Mouse (Mus musculus): Measurements from ENCODE around the gene Keap1. TPM values are rescaled to one million over a fixed set of nuclear protein-coding genes. Genes with fewer than 3 reads are reported as not detected.

The Keap1 gene
- polyA plus RNA-seq, 1 experiment from 2014 or later, result 68.2 TPM

DNA sequence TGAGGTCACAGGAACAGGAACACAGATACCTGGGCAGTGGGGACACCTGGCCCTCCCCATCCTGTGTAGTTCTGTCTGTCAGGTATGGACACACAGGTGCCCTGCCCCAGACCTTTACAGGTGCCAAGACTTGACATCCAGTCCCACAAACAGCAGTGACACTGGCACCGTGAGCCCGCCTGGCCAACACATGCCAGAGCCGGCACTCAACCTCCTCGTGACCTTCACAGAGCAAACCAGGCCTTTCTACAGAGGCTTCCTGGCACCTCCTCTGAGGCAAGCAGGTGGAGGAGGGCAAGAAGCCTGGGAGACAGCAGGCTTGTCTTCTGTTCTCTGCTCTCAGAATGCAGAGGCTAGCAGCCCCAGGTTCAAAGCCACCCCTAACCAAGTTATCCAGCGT lies 53.7 kb downstream of the Keap1 start:
- WGBS, result 94% methylated on average over 5 of the region's 5 CpGs
- Histone ChIP-seq H3K27ac (replicated peaks) (no peak overlapping the region), H3K9me3 (no peaks in the 10 kb centered on the region), H3K27me3 (peaks cover 35% of the 10 kb centered on the region), H3K9ac (no peak overlapping the region), H3K4me2 (no peak overlapping the region), H3K4me3 (no peak overlapping the region), H3K36me3 (no peaks in the 10 kb centered on the region), H3K4me1 (replicated peaks) (0 out of 2 replicates have a peak, but pooled peaks cover 12% of the 10 kb centered on the region)
- ATAC-seq (ENCODE audit: low FRiP score, low read depth), result no peak

DNA sequence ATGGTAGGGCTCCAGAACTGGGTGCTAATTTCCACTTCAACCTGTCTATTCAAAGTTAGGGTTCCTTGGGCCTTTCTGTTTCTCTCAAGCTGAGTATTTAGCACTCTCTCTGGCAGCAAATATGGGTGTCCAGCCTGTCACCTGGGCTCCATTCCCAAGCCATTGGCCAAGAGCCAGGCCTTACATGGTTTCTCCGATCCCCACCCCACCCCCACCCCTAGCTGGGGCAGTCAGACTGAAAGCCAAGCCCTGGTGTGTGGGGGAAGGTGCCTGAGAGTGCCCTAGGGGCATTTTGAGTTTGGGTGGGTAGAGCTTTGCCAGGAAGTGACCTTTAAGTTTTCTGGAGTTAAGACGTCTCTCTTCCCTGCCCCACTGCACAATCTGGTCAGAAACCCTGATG lies 54.4 kb downstream of the Keap1 start:
- Histone ChIP-seq H3K4me3 (no peak overlapping the region), H3K36me3 (no peaks in the 10 kb centered on the region), H3K9me3 (no peaks in the 10 kb centered on the region), H3K27ac (replicated peaks) (no peak overlapping the region), H3K4me1 (replicated peaks) (0 out of 2 replicates have a peak, but pooled peaks cover 12% of the 10 kb centered on the region), H3K9ac (no peak overlapping the region), H3K4me2 (no peak overlapping the region), H3K27me3 (peaks cover 35% of the 10 kb centered on the region)
- WGBS, result 40% methylated on average over 2 of the region's 2 CpGs
- ATAC-seq (ENCODE audit: low FRiP score, low read depth), result no peak

DNA sequence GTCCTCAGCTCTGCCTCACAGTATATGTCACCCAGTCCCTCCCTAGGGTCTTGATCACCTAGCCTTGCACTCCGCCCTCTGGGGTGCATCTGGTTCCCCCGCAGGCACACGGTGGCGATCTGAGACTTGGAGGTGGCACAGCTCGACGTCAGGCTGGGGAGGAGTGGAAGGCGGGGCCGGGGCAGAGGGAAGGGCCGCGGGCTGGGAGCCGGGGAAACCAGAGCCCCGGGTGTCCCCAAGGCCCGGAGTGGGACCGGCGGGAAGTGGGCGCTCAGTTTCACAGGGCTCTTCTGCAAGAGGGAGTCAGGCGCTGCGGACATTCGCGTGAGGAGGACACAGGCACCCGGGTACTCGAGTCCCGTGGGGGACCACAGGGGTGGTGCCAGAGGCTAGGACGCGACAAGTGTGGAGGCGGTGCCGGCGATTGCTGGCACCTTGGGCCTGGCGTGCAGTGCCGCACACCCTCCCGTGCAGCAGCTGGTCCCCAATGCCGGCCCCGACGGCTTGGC lies 55.2 kb downstream of the Keap1 start:
- no peak overlapping the region for H3K9ac ChIP-seq
- peak overlapping the region; percentile 48 for H3K4me2 ChIP-seq
- peak overlapping the region; percentile 16 for H3K4me3 ChIP-seq
- no peaks in the 10 kb centered on the region for H3K36me3 ChIP-seq
- no peaks in the 10 kb centered on the region for H3K9me3 ChIP-seq
- no peak overlapping the region for H3K27ac ChIP-seq (replicated peaks)
- WGBS, result 6% methylated on average over 34 of the region's 34 CpGs
- peaks cover 35% of the 10 kb centered on the region for H3K27me3 ChIP-seq
- ATAC-seq (ENCODE audit: low FRiP score, low read depth), result peak; percentile 4; the same call in 1 of the 2 replicates
- 0 out of 2 replicates have a peak, but pooled peaks cover 12% of the 10 kb centered on the region for H3K4me1 ChIP-seq (replicated peaks)

DNA sequence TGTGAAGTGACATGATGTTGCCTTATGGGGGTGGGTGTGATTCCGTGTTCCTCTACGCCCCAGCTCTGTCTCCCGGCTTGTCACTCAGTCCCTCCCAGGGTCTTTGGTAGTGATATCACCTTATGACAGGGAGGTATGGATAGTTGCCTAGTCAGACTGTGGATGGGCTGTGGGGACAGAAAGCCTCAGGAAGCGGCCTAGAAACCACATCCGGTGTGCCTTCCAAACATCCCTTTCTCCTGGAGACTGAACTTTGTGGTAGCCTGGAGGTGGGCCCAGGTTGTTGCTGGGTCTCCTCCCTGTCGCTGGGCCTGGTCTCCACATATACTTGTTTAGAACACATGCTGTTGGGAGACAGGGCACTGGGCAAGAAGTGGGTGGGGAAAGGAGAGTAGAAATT lies 55.7 kb downstream of the Keap1 start:
- no peak overlapping the region for H3K9ac ChIP-seq
- ATAC-seq (ENCODE audit: low FRiP score, low read depth), result no peak
- H3K4me3 ChIP-seq, result no peak overlapping the region
- WGBS, result 83% methylated on average over 6 of the region's 6 CpGs
- H3K4me1 ChIP-seq (replicated peaks), result 0 out of 2 replicates have a peak, but pooled peaks cover 12% of the 10 kb centered on the region
- H3K36me3 ChIP-seq, result no peaks in the 10 kb centered on the region
- no peaks in the 10 kb centered on the region for H3K9me3 ChIP-seq
- H3K4me2 ChIP-seq, result no peak overlapping the region
- H3K27me3 ChIP-seq, result peaks cover 35% of the 10 kb centered on the region
- H3K27ac ChIP-seq (replicated peaks), result no peak overlapping the region

DNA sequence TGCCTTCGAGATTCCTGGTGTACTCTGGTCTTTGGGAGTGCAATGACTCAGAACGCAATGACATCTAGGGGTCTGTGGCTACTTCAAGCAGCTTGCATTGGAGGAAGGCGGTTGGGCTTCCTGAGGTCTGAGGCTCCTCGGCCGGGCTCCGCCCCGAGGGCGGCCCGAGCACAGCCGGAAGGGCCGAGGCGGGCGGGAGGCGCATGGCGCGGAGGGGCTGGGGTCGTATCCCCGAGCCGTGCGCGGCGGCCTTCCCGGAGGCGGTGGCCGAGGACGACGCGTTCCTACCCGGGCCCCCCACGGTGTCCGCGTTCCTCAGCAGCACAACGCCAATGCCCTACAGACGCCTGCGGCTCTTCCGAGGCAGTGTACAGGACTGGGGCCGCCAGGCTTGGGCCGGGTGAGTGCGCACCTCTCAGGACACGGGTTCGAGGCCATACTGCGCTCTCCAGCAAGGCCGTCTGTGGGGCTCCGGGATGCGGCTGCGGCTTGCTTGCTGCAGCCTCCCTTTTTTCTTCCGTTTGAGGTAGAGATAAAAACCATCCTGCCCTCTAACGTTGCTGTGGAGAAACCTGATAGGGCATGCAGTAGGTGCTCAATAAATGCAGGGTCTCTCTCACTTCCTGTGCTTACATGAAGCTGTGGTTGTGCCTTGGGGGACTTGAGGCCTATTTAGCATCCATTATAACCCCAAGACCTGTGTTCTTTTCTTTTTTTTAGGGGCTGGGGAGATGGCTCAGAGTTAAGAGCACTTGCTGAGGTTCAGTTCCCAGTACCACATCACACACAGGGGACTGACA lies 57.5 kb downstream of the Keap1 start:
- peak overlapping the region; percentile 17; the same call in 1 of the 2 replicates for H3K4me3 ChIP-seq
- no peaks in the 10 kb centered on the region for H3K36me3 ChIP-seq
- H3K9me3 ChIP-seq, result no peaks in the 10 kb centered on the region
- no peak overlapping the region for H3K27ac ChIP-seq (replicated peaks)
- H3K4me2 ChIP-seq, result peak overlapping the region; percentile 42
- H3K27me3 ChIP-seq, result peaks cover 35% of the 10 kb centered on the region
- no peak for ATAC-seq (ENCODE audit: low FRiP score, low read depth)
- H3K9ac ChIP-seq, result no peak overlapping the region
- 0 out of 2 replicates have a peak, but pooled peaks cover 12% of the 10 kb centered on the region for H3K4me1 ChIP-seq (replicated peaks)
- 10% methylated on average over 41 of the region's 48 CpGs for WGBS

DNA sequence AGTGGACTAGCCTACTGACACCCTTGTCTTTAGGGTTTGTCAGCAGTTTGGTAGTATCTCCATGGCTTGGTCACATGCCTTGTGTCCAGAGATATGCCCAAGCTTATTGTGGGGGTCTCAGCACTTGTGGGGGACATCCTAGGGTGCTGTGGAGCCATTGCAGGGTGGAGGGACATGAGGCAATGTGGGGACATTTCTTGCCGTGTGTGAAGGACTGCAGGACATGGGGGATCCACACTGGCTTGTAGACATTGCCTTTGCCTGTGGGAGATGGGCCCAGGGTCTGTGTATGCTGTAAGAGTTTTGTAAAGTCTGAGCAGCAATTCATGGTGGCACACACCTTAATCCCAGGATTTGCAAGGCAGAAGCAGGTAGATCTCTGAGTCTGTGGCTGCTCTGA lies 58.3 kb downstream of the Keap1 start:
- WGBS, result 76% methylated on average over 1 of the region's 1 CpGs
- H3K9me3 ChIP-seq, result no peaks in the 10 kb centered on the region

DNA sequence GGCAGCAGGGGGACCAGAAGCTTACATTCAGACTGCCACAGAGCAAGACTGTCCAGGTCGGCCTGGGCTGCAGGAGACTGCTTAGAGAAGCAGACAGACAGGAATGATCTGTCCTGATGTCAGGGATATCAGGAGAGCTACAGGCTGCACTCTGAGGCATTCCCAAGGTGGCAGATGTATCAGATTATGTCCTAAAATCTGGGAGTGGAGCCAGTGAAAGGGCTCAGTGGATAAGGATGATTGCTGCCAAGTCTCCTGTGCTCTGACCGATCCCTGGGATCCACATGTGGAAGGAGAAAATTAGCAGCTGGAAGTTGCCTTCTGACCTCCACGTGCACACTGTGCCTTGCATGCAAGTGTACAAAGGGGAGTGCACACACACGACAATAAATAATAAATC lies 58.8 kb downstream of the Keap1 start:
- 0 out of 2 replicates have a peak, but pooled peaks cover 12% of the 10 kb centered on the region for H3K4me1 ChIP-seq (replicated peaks)
- no peak overlapping the region for H3K9ac ChIP-seq
- H3K4me2 ChIP-seq, result no peak overlapping the region
- H3K27me3 ChIP-seq, result peaks cover 35% of the 10 kb centered on the region
- H3K9me3 ChIP-seq, result no peaks in the 10 kb centered on the region
- no peak overlapping the region for H3K27ac ChIP-seq (replicated peaks)
- H3K4me3 ChIP-seq, result no peak overlapping the region
- ATAC-seq (ENCODE audit: low FRiP score, low read depth), result no peak
- H3K36me3 ChIP-seq, result no peaks in the 10 kb centered on the region
- 71% methylated on average over 4 of the region's 4 CpGs for WGBS

More for the DNA sequence above, 58.3 kb downstream of the Keap1 start:
- Histone ChIP-seq H3K36me3 (no peaks in the 10 kb centered on the region), H3K4me3 (no peak overlapping the region), H3K4me1 (replicated peaks) (0 out of 2 replicates have a peak, but pooled peaks cover 12% of the 10 kb centered on the region), H3K27me3 (peaks cover 35% of the 10 kb centered on the region), H3K9ac (no peak overlapping the region), H3K4me2 (no peak overlapping the region; the same call in 1 of the 2 replicates), H3K27ac (replicated peaks) (no peak overlapping the region)
- ATAC-seq (ENCODE audit: low FRiP score, low read depth), result no peak

Other genes starting within 250 kb of the Keap1 start
- 109 and 114 TPM in 2 replicates for gene Mrpl4, start 236.6 kb downstream of the Keap1 start, polyA plus RNA-seq (2015; fragmentation: Nextera tagmentation; extraction: Ambion mirVana)
- gene Icam1, start 223.4 kb downstream of the Keap1 start, polyA plus RNA-seq (2015; fragmentation: Nextera tagmentation; extraction: Ambion mirVana), result 3.4 and 3.9 TPM in 2 replicates
- not detected in 2 replicates for gene Icam4, start 210.0 kb downstream of the Keap1 start, polyA plus RNA-seq (2015; fragmentation: Nextera tagmentation; extraction: Ambion mirVana)
- 1.7 and 2.6 TPM in 2 replicates for gene Icam5, start 207.3 kb downstream of the Keap1 start, polyA plus RNA-seq (2015; fragmentation: Nextera tagmentation; extraction: Ambion mirVana)
- gene Zglp1, start 172.3 kb downstream of the Keap1 start, polyA plus RNA-seq (2015; fragmentation: Nextera tagmentation; extraction: Ambion mirVana), result 0.58 and 3.0 TPM in 2 replicates
- 1.7 and 2.8 TPM in 2 replicates for gene Gm49373, start 166.3 kb downstream of the Keap1 start, polyA plus RNA-seq (2015; fragmentation: Nextera tagmentation; extraction: Ambion mirVana)
- gene Fdx1l, start 165.7 kb downstream of the Keap1 start, polyA plus RNA-seq (2015; fragmentation: Nextera tagmentation; extraction: Ambion mirVana), result 71.0 and 74.1 TPM in 2 replicates
- 1.3 and 3.1 TPM in 2 replicates for gene Gm38431, start 147.4 kb downstream of the Keap1 start, polyA plus RNA-seq (2015; fragmentation: Nextera tagmentation; extraction: Ambion mirVana)
- 31.7 and 37.8 TPM in 2 replicates for gene Raver1, start 147.4 kb downstream of the Keap1 start, polyA plus RNA-seq (2015; fragmentation: Nextera tagmentation; extraction: Ambion mirVana)
- 11.3 and 11.7 TPM in 2 replicates for gene Tyk2, start 108.1 kb downstream of the Keap1 start, polyA plus RNA-seq (2015; fragmentation: Nextera tagmentation; extraction: Ambion mirVana)
- 211 TPM in 2 replicates for gene Cdc37, start 89.4 kb downstream of the Keap1 start, polyA plus RNA-seq (2015; fragmentation: Nextera tagmentation; extraction: Ambion mirVana)
- 36.5 and 41.0 TPM in 2 replicates for gene Pde4a, start 73.6 kb downstream of the Keap1 start, polyA plus RNA-seq (2015; fragmentation: Nextera tagmentation; extraction: Ambion mirVana)
- gene S1pr5, start 9.1 kb upstream of the Keap1 start, polyA plus RNA-seq (2015; fragmentation: Nextera tagmentation; extraction: Ambion mirVana), result 4.1 and 4.6 TPM in 2 replicates
- 47.6 and 53.7 TPM in 2 replicates for gene Atg4d, start 25.9 kb upstream of the Keap1 start, polyA plus RNA-seq (2015; fragmentation: Nextera tagmentation; extraction: Ambion mirVana)
- gene Kri1, start 48.6 kb upstream of the Keap1 start, polyA plus RNA-seq (2015; fragmentation: Nextera tagmentation; extraction: Ambion mirVana), result 14.9 and 15.7 TPM in 2 replicates
- gene Cdkn2d, start 52.0 kb upstream of the Keap1 start, polyA plus RNA-seq (2015; fragmentation: Nextera tagmentation; extraction: Ambion mirVana), result 108 and 111 TPM in 2 replicates
- 2.7 and 3.1 TPM in 2 replicates for gene Ap1m2, start 73.0 kb upstream of the Keap1 start, polyA plus RNA-seq (2015; fragmentation: Nextera tagmentation; extraction: Ambion mirVana)
- gene Slc44a2, start 81.3 kb upstream of the Keap1 start, polyA plus RNA-seq (2015; fragmentation: Nextera tagmentation; extraction: Ambion mirVana), result 64.5 and 73.4 TPM in 2 replicates
- gene Ilf3, start 128.5 kb upstream of the Keap1 start, polyA plus RNA-seq (2015; fragmentation: Nextera tagmentation; extraction: Ambion mirVana), result 209 and 215 TPM in 2 replicates
- 53.2 and 55.8 TPM in 2 replicates for gene Qtrt1, start 172.5 kb upstream of the Keap1 start, polyA plus RNA-seq (2015; fragmentation: Nextera tagmentation; extraction: Ambion mirVana)
- 65.0 and 73.1 TPM in 2 replicates for gene Dnm2, start 185.5 kb upstream of the Keap1 start, polyA plus RNA-seq (2015; fragmentation: Nextera tagmentation; extraction: Ambion mirVana)

Measured in hindbrain, embryonic 15.5 days (tissue).